Mouse (Mus musculus) stomach, embryonic 14.5 days (tissue): ENCODE data around the gene Idh3b. TPM values are rescaled to one million over a fixed set of nuclear protein-coding genes. Genes with fewer than 3 reads are reported as not detected.

Source experiments
- ATAC-seq: fragments of 200-750 bp; cut with Nextera tagmentation; 2 replicates; pipeline ENCODE4 v1.8.0; 2017; ENCODE audit warnings: low read depth, moderate TSS enrichment; ENCODE audit not compliant: insufficient number of reproducible peaks, insufficient read depth, low FRiP score
- H3K27ac ChIP-seq: fragments of 300-500 bp; sonication (generic); 2 replicates; pipeline ENCODE4 v1.5.1; 2014; ENCODE audit warnings: mild to moderate bottlenecking, low read length, moderate library complexity, mixed read lengths
- H3K27me3 ChIP-seq: fragments of 300-500 bp; sonication (generic); 2 replicates; pipeline ENCODE4 v1.6.1; 2014; ENCODE audit warnings: low read length, control low read depth, mixed read lengths; ENCODE audit not compliant: control insufficient read depth, insufficient read depth
- H3K36me3 ChIP-seq: fragments of 300-500 bp; sonication (generic); 2 replicates; pipeline ENCODE4 v1.6.1; 2014; ENCODE audit warnings: mild to moderate bottlenecking, control low read depth, low read length, moderate library complexity, mixed read lengths; ENCODE audit not compliant: control insufficient read depth, insufficient read depth
- H3K4me1 ChIP-seq: fragments of 300-500 bp; sonication (generic); 2 replicates; pipeline ENCODE4 v1.6.1; 2014; ENCODE audit warnings: low read length, control low read depth, mixed read lengths; ENCODE audit not compliant: control insufficient read depth, insufficient read depth
- H3K4me2 ChIP-seq: fragments of 300-500 bp; sonication (generic); replicated peaks from 2 replicates; pipeline ENCODE4 v1.6.1; 2014; ENCODE audit warnings: low read depth, low read length, control low read depth
- H3K4me3 ChIP-seq: fragments of 300-500 bp; sonication (generic); 2 replicates; pipeline ENCODE4 v1.5.1; 2014; ENCODE audit warnings: low read depth, low read length, control low read depth
- H3K9ac ChIP-seq: fragments of 300-500 bp; sonication (generic); replicated peaks from 2 replicates; pipeline ENCODE4 v1.6.1; 2014; ENCODE audit warnings: low read depth, mild to moderate bottlenecking, control low read depth, low read length, moderate library complexity, mixed read lengths
- H3K9me3 ChIP-seq: fragments of 300-500 bp; sonication (generic); 2 replicates; pipeline ENCODE4 v1.6.1; 2016; ENCODE audit warnings: low read depth, low read length, control low read depth; ENCODE audit not compliant: control insufficient read depth
- WGBS: fragments of 180-500 bp; shearing (Covaris S2); extraction: QIAGEN DNeasy Blood & Tissue Kit; methylation state at CpG from one replicate; pipeline ENCODE4 v1.1.7; 2014; 5-methylcytosine and 5-hydroxymethylcytosine counted together
- polyA plus RNA-seq: library from polyadenylated mRNA; unstranded; fragments of >200 nt; fragmentation: Nextera tagmentation; extraction: Ambion mirVana; gene quantifications from 2 replicates; pipeline ENCODE4 v1.2.1, GENCODE M21; 2014

The Idh3b gene
- polyA plus RNA-seq, 1 experiment from 2014 or later, result 165 TPM

DNA sequence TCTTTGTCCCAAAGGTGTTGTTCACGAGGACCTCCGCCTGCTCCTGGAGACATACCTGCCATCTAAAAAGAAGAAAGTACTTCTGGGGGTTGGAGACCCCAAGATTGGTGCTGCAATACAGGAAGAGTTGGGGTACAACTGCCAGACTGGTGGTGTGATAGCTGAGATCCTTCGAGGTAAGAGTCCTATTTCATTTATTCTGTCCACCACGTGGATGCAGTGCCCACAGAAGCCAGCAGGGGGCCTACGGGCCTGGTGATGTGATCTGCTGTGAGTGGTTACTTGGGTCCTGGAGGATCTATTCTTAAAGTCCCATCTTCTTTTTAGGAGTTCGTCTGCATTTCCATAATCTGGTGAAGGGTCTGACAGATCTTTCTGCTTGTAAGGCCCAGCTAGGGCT, 8.7 kb downstream of the Idh3b start:
- Histone ChIP-seq H3K27ac (no peak overlapping the region), H3K36me3 (peaks cover 50% of the 10 kb centered on the region), H3K4me1 (peaks cover 4% of the 10 kb centered on the region; the same call in 1 of the 2 replicates), H3K4me2 (peak overlapping the region; percentile 63), H3K9me3 (no peaks in the 10 kb centered on the region), H3K9ac (no peak overlapping the region), H3K4me3 (peak overlapping the region; percentile 85), H3K27me3 (no peaks in the 10 kb centered on the region)
- ATAC-seq, result no peak
- whole genome bisulfite sequencing, result 51% methylated on average over 6 of the region's 6 CpGs

DNA sequence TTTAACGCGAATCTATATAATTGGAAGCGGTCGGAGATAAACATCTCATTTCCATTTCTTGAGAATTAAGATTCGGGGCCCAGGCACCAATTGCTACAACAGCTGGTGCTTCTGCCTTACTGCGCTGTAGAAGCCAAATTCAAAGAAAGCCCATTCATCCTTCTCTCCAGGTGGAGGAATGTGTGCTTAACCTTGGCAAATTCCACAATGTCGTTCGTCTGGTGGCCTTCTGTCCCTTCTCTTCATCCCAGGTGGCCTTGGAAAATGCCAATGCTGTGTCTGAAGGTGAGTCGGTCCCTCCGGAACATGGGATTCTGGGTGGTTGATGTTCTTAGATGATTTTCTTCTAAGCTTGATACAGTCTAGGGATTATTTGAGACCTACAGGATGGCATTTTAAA, 9.5 kb downstream of the Idh3b start:
- H3K9ac ChIP-seq, result peak overlapping the region; percentile 87
- ATAC-seq, result no peak
- H3K9me3 ChIP-seq, result no peaks in the 10 kb centered on the region
- H3K4me1 ChIP-seq, result peaks cover 4% of the 10 kb centered on the region; the same call in 1 of the 2 replicates
- H3K4me3 ChIP-seq, result peak overlapping the region; percentile 85
- peak overlapping the region; percentile 84 for H3K27ac ChIP-seq
- WGBS, result under 1% methylated on average over 10 of the region's 10 CpGs
- H3K4me2 ChIP-seq, result peak overlapping the region; percentile 63
- H3K27me3 ChIP-seq, result no peaks in the 10 kb centered on the region
- H3K36me3 ChIP-seq, result peaks cover 42% of the 10 kb centered on the region

- H3K36me3 ChIP-seq, result peaks cover 37% of the 10 kb centered on the region
- peak; percentile 98 for ATAC-seq
- H3K27me3 ChIP-seq, result no peaks in the 10 kb centered on the region
- H3K4me2 ChIP-seq, result peak within 1 kb of the TSS; percentile 73
- peaks cover 4% of the 10 kb centered on the region; the same call in 1 of the 2 replicates for H3K4me1 ChIP-seq
- H3K27ac ChIP-seq, result peak within 1 kb of the TSS; percentile 84
- under 1% methylated on average over 67 of the region's 68 CpGs for WGBS
- no peaks in the 10 kb centered on the region for H3K9me3 ChIP-seq
- H3K4me3 ChIP-seq, result peak within 1 kb of the TSS; percentile 85
- H3K9ac ChIP-seq, result peak within 1 kb of the TSS; percentile 87
These were observed 10.0 kb downstream of the Idh3b start, which contains the start of gene Nop56 for GRCm38 (mm10) chr2:130274149-130274861. Gene Nop56, plus strand, starts transcription at chr2:130274430.

GRCm38 (mm10) chr2:130273732-130274131, 10.6 kb downstream of the Idh3b start:
- Histone ChIP-seq H3K4me3 (peak overlapping the region; percentile 85), H3K9ac (peak overlapping the region; percentile 86), H3K27me3 (no peaks in the 10 kb centered on the region), H3K9me3 (no peaks in the 10 kb centered on the region), H3K4me1 (peaks cover 4% of the 10 kb centered on the region; the same call in 1 of the 2 replicates), H3K4me2 (peak overlapping the region; percentile 73), H3K36me3 (peaks cover 34% of the 10 kb centered on the region), H3K27ac (peak overlapping the region; percentile 84)
- WGBS, result 3% methylated on average over 14 of the region's 14 CpGs
- ATAC-seq, result no peak

DNA sequence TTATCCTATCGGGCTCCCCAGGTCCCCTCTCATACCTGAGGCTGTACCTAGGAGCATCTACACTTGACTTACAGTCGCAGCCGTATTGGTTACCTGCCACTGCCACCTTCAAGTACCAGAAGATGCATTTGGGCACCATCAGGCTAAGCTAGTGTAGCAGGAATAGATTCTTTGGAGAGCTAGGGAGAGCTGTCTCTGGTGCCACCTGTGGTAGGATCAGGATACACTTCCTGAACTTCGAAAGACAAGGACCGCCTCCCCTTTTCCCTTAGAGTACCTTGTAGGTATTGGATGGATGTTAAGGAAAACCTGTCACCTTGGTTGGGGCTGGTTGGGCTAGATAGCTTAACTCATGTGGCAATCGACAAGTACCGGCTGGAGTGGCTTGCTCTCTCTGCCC, 16.3 kb downstream of the Idh3b start:
- H3K9ac ChIP-seq, result no peak overlapping the region
- H3K4me1 ChIP-seq, result no peaks in the 10 kb centered on the region; the same call in 1 of the 2 replicates
- H3K9me3 ChIP-seq, result no peaks in the 10 kb centered on the region
- WGBS, result 61% methylated on average over 7 of the region's 7 CpGs
- no peaks in the 10 kb centered on the region for H3K27me3 ChIP-seq
- no peak overlapping the region for H3K4me3 ChIP-seq
- H3K4me2 ChIP-seq, result no peak overlapping the region
- H3K27ac ChIP-seq, result no peak overlapping the region
- H3K36me3 ChIP-seq, result no peaks in the 10 kb centered on the region
- no peak for ATAC-seq

DNA sequence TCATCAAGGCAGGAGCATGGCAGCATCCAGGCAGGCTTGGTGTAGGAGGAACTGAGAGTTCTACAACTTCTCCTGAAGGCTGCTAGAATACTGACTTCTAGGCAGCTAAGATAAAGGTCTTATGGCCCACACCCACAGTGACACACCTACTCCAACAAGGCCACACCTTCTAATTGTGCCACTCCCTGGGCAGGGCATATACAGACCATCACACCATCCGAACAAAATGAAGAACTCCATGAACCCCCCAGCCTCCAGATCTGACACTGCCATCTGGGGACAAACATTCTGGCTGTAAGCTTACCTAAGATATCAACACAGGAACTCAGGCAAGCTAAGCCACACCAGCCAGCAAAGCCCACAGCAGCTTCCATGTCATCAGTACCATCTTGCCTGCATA, 18.8 kb downstream of the Idh3b start:
- no peak overlapping the region for H3K27ac ChIP-seq
- H3K4me1 ChIP-seq, result no peaks in the 10 kb centered on the region
- H3K9me3 ChIP-seq, result no peaks in the 10 kb centered on the region
- H3K27me3 ChIP-seq, result no peaks in the 10 kb centered on the region
- H3K4me3 ChIP-seq, result no peak overlapping the region
- no peak overlapping the region for H3K4me2 ChIP-seq
- H3K9ac ChIP-seq, result no peak overlapping the region
- 92% methylated on average over 1 of the region's 1 CpGs for WGBS
- H3K36me3 ChIP-seq, result no peaks in the 10 kb centered on the region
- no peak for ATAC-seq

DNA sequence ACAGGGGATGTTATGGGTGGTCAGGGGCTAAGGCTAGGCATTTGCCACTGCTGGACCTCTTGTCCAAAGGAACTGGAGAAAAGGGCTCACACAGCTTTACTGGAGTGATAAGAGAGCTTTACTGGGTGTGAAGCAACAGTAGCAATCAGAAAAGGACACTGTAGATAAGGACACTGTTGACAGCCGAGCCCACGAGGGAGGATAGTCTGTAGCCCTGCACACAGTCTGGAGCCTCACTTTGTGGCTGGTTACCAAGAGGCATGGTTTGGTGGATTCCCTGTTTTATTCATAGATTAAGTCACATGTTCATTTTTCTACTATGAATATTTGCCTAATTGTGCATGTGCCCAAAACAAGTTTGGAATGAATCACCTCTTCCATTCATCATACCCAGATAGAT, 21.9 kb downstream of the Idh3b start:
- ATAC-seq, result no peak; the same call in 1 of the 2 replicates
- no peaks in the 10 kb centered on the region for H3K4me1 ChIP-seq
- H3K9me3 ChIP-seq, result no peaks in the 10 kb centered on the region
- WGBS, result 53% methylated on average over 2 of the region's 2 CpGs
- H3K27ac ChIP-seq, result no peak overlapping the region
- H3K4me2 ChIP-seq, result no peak overlapping the region
- no peak overlapping the region for H3K9ac ChIP-seq
- no peaks in the 10 kb centered on the region for H3K36me3 ChIP-seq
- H3K4me3 ChIP-seq, result no peak overlapping the region
- no peaks in the 10 kb centered on the region for H3K27me3 ChIP-seq

DNA sequence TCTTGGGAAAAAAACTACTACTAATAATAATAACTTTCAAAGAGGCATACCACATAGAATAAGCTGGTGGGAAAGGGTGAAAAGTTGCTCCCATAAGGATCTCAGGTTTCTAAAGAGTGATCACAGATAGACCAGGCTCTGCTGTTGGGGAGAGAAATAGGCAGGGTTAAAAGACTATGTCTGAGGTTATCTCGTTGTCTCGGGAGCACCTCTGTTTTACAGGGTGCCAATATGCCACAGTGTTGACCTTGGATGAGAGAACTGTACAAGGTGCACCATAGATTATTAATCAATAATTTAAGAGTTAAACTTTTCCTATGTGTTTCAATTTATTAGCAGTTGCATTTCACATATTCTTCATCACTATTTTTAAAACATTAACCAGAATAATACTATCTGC, 22.4 kb downstream of the Idh3b start:
- Histone ChIP-seq H3K4me3 (no peak overlapping the region), H3K27ac (no peak overlapping the region), H3K27me3 (no peaks in the 10 kb centered on the region), H3K36me3 (no peaks in the 10 kb centered on the region), H3K9ac (no peak overlapping the region), H3K4me2 (no peak overlapping the region), H3K4me1 (no peaks in the 10 kb centered on the region), H3K9me3 (no peaks in the 10 kb centered on the region)
- ATAC-seq, result no peak
- 69% methylated on average over 2 of the region's 2 CpGs for whole genome bisulfite sequencing

DNA sequence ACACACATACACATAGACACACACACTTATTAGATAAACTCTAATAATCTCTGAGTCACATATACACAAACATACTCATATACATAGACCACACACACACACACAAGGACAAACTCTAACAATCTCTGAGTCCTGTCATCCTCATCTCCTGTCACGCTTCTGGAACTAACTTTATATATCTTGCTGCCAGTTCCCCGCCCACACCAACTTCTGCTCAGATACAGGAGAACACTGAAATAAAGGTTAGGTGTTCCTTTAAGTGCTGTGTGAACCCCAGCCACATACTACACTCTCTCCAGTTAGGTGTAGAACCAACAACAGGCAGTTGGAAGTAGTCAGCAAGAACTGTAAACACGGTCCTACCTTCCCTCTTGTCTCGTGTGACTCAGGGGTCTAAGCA, 23.5 kb downstream of the Idh3b start:
- no peaks in the 10 kb centered on the region for H3K4me1 ChIP-seq
- no peak overlapping the region for H3K4me3 ChIP-seq
- no peaks in the 10 kb centered on the region for H3K9me3 ChIP-seq
- H3K9ac ChIP-seq, result no peak overlapping the region
- no peaks in the 10 kb centered on the region for H3K36me3 ChIP-seq
- WGBS, result 79% methylated on average over 4 of the region's 4 CpGs
- no peak overlapping the region for H3K27ac ChIP-seq
- H3K4me2 ChIP-seq, result no peak overlapping the region
- ATAC-seq, result no peak
- no peaks in the 10 kb centered on the region for H3K27me3 ChIP-seq
